Mouse (Mus musculus): ENCODE measurements around the gene Arhgap6. TPM values are rescaled to one million over a fixed set of nuclear protein-coding genes. Genes with fewer than 3 reads are reported as not detected.
A peak's percentile ranks its signal among the peaks of the same experiment; 100 is the strongest.

The Arhgap6 gene
- polyA plus RNA-seq, 2 experiments, result 1.2 to 2.3 TPM

DNA sequence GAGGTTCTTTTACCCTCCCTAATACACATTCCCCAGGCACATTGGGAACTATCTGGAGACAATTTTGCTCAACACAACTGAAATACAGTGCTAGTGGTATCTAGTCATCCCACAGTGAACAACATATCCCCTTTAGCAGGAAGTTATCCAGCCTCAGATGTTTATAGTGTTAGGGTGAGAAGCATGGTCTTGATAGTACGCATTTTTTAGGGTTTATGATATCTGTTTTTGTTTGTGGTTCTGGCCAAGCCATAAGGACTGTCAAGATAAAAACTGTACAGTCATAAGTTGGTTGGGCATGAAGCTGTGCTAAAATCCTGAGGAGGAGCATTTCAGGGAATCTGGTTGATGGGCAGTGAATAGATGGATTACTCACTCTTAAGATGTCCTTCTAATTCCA lies 271.0 kb downstream of the Arhgap6 start:
- Histone ChIP-seq H3K9me3 (ENCODE audit: control insufficient read depth, low read length) (no peaks in the 10 kb centered on the region), H3K9ac (replicated peaks) (no peak overlapping the region), H3K4me1 (replicated peaks; ENCODE audit: control insufficient read depth in 2 of 2, insufficient read depth in 2 of 2, low read length in 1 of 2) (no peaks in the 10 kb centered on the region), H3K4me3 (ENCODE audit: insufficient read depth in 1 of 2, low read depth in 2 of 2, low read length in 2 of 2) (no peak overlapping the region), H3K4me2 (ENCODE audit: low read depth) (no peak overlapping the region), H3K36me3 (replicated peaks; ENCODE audit: control insufficient read depth, insufficient read depth, low read depth) (no peaks in the 10 kb centered on the region), H3K27ac (no peak overlapping the region), H3K27me3 (ENCODE audit: control insufficient read depth, insufficient read depth, low read length) (no peaks in the 10 kb centered on the region)
- ATAC-seq (ENCODE audit: insufficient read depth) (peak; percentile 64; the same call in 1 of the 2 replicates), DNase-seq (ENCODE audit: low read depth in 3 of 3, low spot score in 3 of 3) (peak in 1 of 3 experiments; percentile 10)
- 27% methylated on average over 1 of the region's 1 CpGs for WGBS (ENCODE audit: insufficient replicate concordance)
- no peak for TF ChIP-seq EP300 (IDR thresholded peaks at IDR 0.05; ENCODE audit: low read depth)
- no peak for TF ChIP-seq CTCF (IDR thresholded peaks at IDR 0.05; ENCODE audit: low read depth)

- 65% methylated on average over 2 of the region's 2 CpGs for WGBS (ENCODE audit: insufficient replicate concordance)
- H3K4me3 ChIP-seq (ENCODE audit: insufficient read depth in 1 of 2, low read depth in 2 of 2, low read length in 2 of 2), result no peak overlapping the region
- TF ChIP-seq EP300 (IDR thresholded peaks at IDR 0.05; ENCODE audit: low read depth) (no peak), CTCF (IDR thresholded peaks at IDR 0.05; ENCODE audit: low read depth) (no peak)
- H3K36me3 ChIP-seq (replicated peaks; ENCODE audit: control insufficient read depth, insufficient read depth, low read depth), result no peaks in the 10 kb centered on the region
- DNase-seq (ENCODE audit: low read depth in 3 of 3, low spot score in 3 of 3) (no peak), ATAC-seq (ENCODE audit: insufficient read depth) (0 out of 2 replicates have a peak, but pooled peaks have one; percentile 15)
- H3K9me3 ChIP-seq (ENCODE audit: control insufficient read depth, low read length), result no peaks in the 10 kb centered on the region
- no peaks in the 10 kb centered on the region for H3K4me1 ChIP-seq (replicated peaks; ENCODE audit: control insufficient read depth in 2 of 2, insufficient read depth in 2 of 2, low read length in 1 of 2)
- H3K27ac ChIP-seq, result no peak overlapping the region
- no peak overlapping the region for H3K9ac ChIP-seq (replicated peaks)
- H3K27me3 ChIP-seq (ENCODE audit: control insufficient read depth, insufficient read depth, low read length), result no peaks in the 10 kb centered on the region
- no peak overlapping the region for H3K4me2 ChIP-seq (ENCODE audit: low read depth)
Measured at GRCm38 (mm10) chrX:169075020-169075419, 280.1 kb downstream of the Arhgap6 start.

DNA sequence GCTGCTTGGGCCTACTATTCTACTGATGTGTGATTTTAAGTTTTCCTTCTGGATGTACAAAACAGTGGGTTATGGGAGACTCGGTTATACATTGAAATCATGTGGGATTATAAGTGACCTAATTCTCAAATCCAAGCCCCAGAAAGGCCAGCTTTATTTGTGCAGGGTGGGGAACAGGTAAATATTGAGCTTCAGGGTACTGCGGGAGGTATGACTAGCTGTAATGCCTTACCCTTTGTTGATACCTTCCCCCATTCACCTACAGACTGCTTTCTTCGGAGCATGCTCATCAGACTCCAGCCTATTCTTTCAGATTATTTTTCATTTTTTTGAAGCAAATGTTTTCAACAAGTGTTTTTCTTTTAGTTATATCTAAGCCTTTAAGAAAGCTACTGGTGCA lies 286.7 kb downstream of the Arhgap6 start:
- Histone ChIP-seq H3K27ac (no peak overlapping the region), H3K9ac (replicated peaks) (no peak overlapping the region), H3K9me3 (ENCODE audit: control insufficient read depth, low read length) (no peaks in the 10 kb centered on the region), H3K4me3 (ENCODE audit: insufficient read depth in 1 of 2, low read depth in 2 of 2, low read length in 2 of 2) (no peak overlapping the region), H3K27me3 (ENCODE audit: control insufficient read depth, insufficient read depth, low read length) (no peaks in the 10 kb centered on the region), H3K4me2 (ENCODE audit: low read depth) (no peak overlapping the region), H3K36me3 (replicated peaks; ENCODE audit: control insufficient read depth, insufficient read depth, low read depth) (no peaks in the 10 kb centered on the region), H3K4me1 (replicated peaks; ENCODE audit: control insufficient read depth in 2 of 2, insufficient read depth in 2 of 2, low read length in 1 of 2) (no peaks in the 10 kb centered on the region)
- WGBS (ENCODE audit: insufficient replicate concordance), result 70% methylated on average over 3 of the region's 3 CpGs
- TF ChIP-seq CTCF (IDR thresholded peaks at IDR 0.05; ENCODE audit: low read depth) (no peak), EP300 (IDR thresholded peaks at IDR 0.05; ENCODE audit: low read depth) (no peak)
- no peak for DNase-seq (ENCODE audit: low read depth in 3 of 3, low spot score in 3 of 3)
- ATAC-seq (ENCODE audit: insufficient read depth), result no peak

- H3K4me1 ChIP-seq (replicated peaks; ENCODE audit: control insufficient read depth in 2 of 2, insufficient read depth in 2 of 2, low read length in 1 of 2), result no peaks in the 10 kb centered on the region
- ATAC-seq (ENCODE audit: insufficient read depth), result no peak
- TF ChIP-seq EP300 (IDR thresholded peaks at IDR 0.05; ENCODE audit: low read depth), result no peak
- TF ChIP-seq CTCF (IDR thresholded peaks at IDR 0.05; ENCODE audit: low read depth), result peak; percentile 69
- H3K9ac ChIP-seq (replicated peaks), result no peak overlapping the region
- no peak overlapping the region for H3K4me2 ChIP-seq (ENCODE audit: low read depth)
- no peaks in the 10 kb centered on the region for H3K9me3 ChIP-seq (ENCODE audit: control insufficient read depth, low read length)
- WGBS (ENCODE audit: insufficient replicate concordance), result 8% methylated on average over 5 of the region's 5 CpGs
- H3K27ac ChIP-seq, result no peak overlapping the region
- H3K4me3 ChIP-seq (ENCODE audit: insufficient read depth in 1 of 2, low read depth in 2 of 2, low read length in 2 of 2), result no peak overlapping the region
- H3K36me3 ChIP-seq (replicated peaks; ENCODE audit: control insufficient read depth, insufficient read depth, low read depth), result no peaks in the 10 kb centered on the region
- DNase-seq (ENCODE audit: low read depth in 3 of 3, low spot score in 3 of 3), result peak in 1 of 3 experiments; percentile 45
- H3K27me3 ChIP-seq (ENCODE audit: control insufficient read depth, insufficient read depth, low read length), result no peaks in the 10 kb centered on the region
Measured at GRCm38 (mm10) chrX:169085871-169086270, 291.0 kb downstream of the Arhgap6 start.

GRCm38 (mm10) chrX:169089221-169089620 lies 294.3 kb downstream of the Arhgap6 start:
- Histone ChIP-seq H3K27me3 (ENCODE audit: control insufficient read depth, insufficient read depth, low read length) (no peaks in the 10 kb centered on the region), H3K9me3 (ENCODE audit: control insufficient read depth, low read length) (no peaks in the 10 kb centered on the region), H3K27ac (no peak overlapping the region), H3K4me3 (ENCODE audit: insufficient read depth in 1 of 2, low read depth in 2 of 2, low read length in 2 of 2) (no peak overlapping the region), H3K36me3 (replicated peaks; ENCODE audit: control insufficient read depth, insufficient read depth, low read depth) (no peaks in the 10 kb centered on the region), H3K4me2 (ENCODE audit: low read depth) (no peak overlapping the region), H3K4me1 (replicated peaks; ENCODE audit: control insufficient read depth in 2 of 2, insufficient read depth in 2 of 2, low read length in 1 of 2) (peaks cover 0 to 2% of the 10 kb centered on the region in 2 experiments; a peak in 1 of 4 replicates), H3K9ac (replicated peaks) (no peak overlapping the region)
- no peak for TF ChIP-seq CTCF (IDR thresholded peaks at IDR 0.05; ENCODE audit: low read depth)
- no peak for TF ChIP-seq EP300 (IDR thresholded peaks at IDR 0.05; ENCODE audit: low read depth)
- 54% methylated on average over 2 of the region's 2 CpGs for WGBS (ENCODE audit: insufficient replicate concordance)
- DNase-seq (ENCODE audit: low read depth in 3 of 3, low spot score in 3 of 3), result no peak
- ATAC-seq (ENCODE audit: insufficient read depth), result no peak

All from liver, embryonic 14.5 days (tissue).